Mouse (Mus musculus): ENCODE measurements around the gene Grin3b.

The Grin3b gene

GRCm38 (mm10) chr10:79988506-79989271 lies 18.2 kb downstream of the Grin3b start, which contains the start of gene Cnn2:
TSS of gene Cnn2 (plus strand) at chr10:79988584.
- DNase-seq (ENCODE audit: low spot score), result no peak

- DNase-seq (ENCODE audit: low spot score), result no peak
Observed at GRCm38 (mm10) chr10:79989272-79989786, 18.8 kb downstream of the Grin3b start.

GRCm38 (mm10) chr10:79989870-79990269 lies 19.4 kb downstream of the Grin3b start:
- DNase-seq (ENCODE audit: low spot score), result no peak

- no peak for DNase-seq (ENCODE audit: low spot score)
Observed at GRCm38 (mm10) chr10:79991099-79991498, 20.6 kb downstream of the Grin3b start.

GRCm38 (mm10) chr10:79991548-79991947 lies 21.0 kb downstream of the Grin3b start:
- no peak for DNase-seq (ENCODE audit: low spot score)

GRCm38 (mm10) chr10:79994397-79995115 lies 24.0 kb downstream of the Grin3b start:
- DNase-seq (ENCODE audit: low spot score), result no peak

- DNase-seq (ENCODE audit: low spot score), result no peak
Observed at GRCm38 (mm10) chr10:79995636-79996035, 25.1 kb downstream of the Grin3b start.

GRCm38 (mm10) chr10:79996272-79997033 lies 25.9 kb downstream of the Grin3b start, which contains the start of gene Abca7:
TSS of gene Abca7 (plus strand) at chr10:79996494.
- peak; percentile 97 for DNase-seq (ENCODE audit: low spot score)

GRCm38 (mm10) chr10:79997034-79997760 lies 26.7 kb downstream of the Grin3b start:
- peak; percentile 85 for DNase-seq (ENCODE audit: low spot score)

- DNase-seq (ENCODE audit: low spot score), result no peak
Observed at GRCm38 (mm10) chr10:79997819-79998218, 27.3 kb downstream of the Grin3b start.

- no peak for DNase-seq (ENCODE audit: low spot score)
Observed at GRCm38 (mm10) chr10:80001945-80002344, 31.4 kb downstream of the Grin3b start.

- DNase-seq (ENCODE audit: low spot score), result no peak
Observed at GRCm38 (mm10) chr10:80002829-80003228, 32.3 kb downstream of the Grin3b start.

- no peak for DNase-seq (ENCODE audit: low spot score)
Observed at GRCm38 (mm10) chr10:80003374-80004232, 33.1 kb downstream of the Grin3b start.

GRCm38 (mm10) chr10:80004233-80004705 lies 33.8 kb downstream of the Grin3b start:
- DNase-seq (ENCODE audit: low spot score), result no peak

GRCm38 (mm10) chr10:80011740-80012139 lies 41.2 kb downstream of the Grin3b start:
- no peak for DNase-seq (ENCODE audit: low spot score)

- no peak for DNase-seq (ENCODE audit: low spot score)
Observed at GRCm38 (mm10) chr10:80013609-80014008, 43.1 kb downstream of the Grin3b start.

GRCm38 (mm10) chr10:80014484-80015290 lies 44.2 kb downstream of the Grin3b start:
- no peak for DNase-seq (ENCODE audit: low spot score)

GRCm38 (mm10) chr10:80015583-80015982 lies 45.1 kb downstream of the Grin3b start:
- DNase-seq (ENCODE audit: low spot score), result no peak

GRCm38 (mm10) chr10:80016511-80016910 lies 46.0 kb downstream of the Grin3b start, which contains the start of gene Arhgap45:
TSS of gene Arhgap45 (plus strand) at chr10:80016653.
- peak; percentile 73 for DNase-seq (ENCODE audit: low spot score)

All from c-Kit-positive CD71-positive TER-119-positive erythroid progenitor cells, embryonic 14.5 days (primary cell).